Mouse (Mus musculus): ENCODE results near the gene Ccer1. TPM values are rescaled to one million over a fixed set of nuclear protein-coding genes. Genes with fewer than 3 reads are reported as not detected.

The Ccer1 gene
- polyA plus RNA-seq, 1 experiment from 2014 or later, result not detected

DNA sequence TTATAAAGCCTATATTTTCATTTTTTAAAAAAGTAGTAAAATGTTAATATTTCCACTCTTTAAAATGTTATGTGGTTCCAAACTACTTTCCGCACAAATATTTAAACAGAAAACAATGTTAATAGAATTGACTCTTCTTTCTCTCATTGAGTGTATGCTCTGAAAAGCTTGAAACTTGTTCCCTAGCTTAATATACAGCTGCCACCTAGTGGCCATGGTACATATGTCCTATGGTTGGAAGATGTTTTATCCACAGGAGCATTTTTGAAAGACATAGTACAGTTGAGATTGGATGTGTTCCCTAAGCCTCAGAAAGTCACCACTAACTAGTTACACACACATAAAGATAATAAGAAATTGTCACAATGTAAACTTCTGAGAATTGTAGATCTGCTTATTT lies 11.7 kb downstream of the Ccer1 start:
- no peaks in the 10 kb centered on the region for H3K9me3 ChIP-seq (ENCODE audit: control insufficient read depth, low read length)

DNA sequence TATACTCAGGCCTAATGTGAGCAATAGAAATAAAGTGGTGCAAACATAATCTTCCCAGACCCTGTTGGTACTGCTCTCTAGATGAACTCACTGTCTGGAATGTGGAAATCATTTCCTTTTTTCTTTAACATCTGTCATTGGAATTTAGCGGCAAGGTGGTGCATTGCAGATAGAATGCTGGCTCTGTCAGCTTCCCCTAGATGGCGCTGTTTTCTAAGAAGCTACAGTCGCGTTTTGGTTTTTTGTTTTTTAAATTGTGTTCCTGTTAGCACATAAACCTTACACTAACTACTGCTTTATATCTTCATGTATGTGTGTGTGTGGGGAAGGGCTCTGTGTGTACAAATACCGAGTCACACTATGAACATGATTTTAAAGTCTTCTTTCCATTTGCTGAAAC lies 19.8 kb downstream of the Ccer1 start:
- DNase-seq (ENCODE audit: low spot score) (peak; percentile 34), ATAC-seq (ENCODE audit: low FRiP score, low TSS enrichment) (no peak)
- Histone ChIP-seq H3K27ac (replicated peaks) (no peak overlapping the region), H3K9ac (ENCODE audit: low read length) (no peak overlapping the region), H3K9me3 (ENCODE audit: control insufficient read depth, low read length) (no peaks in the 10 kb centered on the region), H3K4me3 (ENCODE audit: low read depth, low read length) (no peak overlapping the region), H3K27me3 (ENCODE audit: control insufficient read depth, insufficient read depth, low read length) (no peaks in the 10 kb centered on the region), H3K4me1 (replicated peaks; ENCODE audit: control insufficient read depth, insufficient read depth) (no peaks in the 10 kb centered on the region), H3K4me2 (replicated peaks; ENCODE audit: low read depth) (no peak overlapping the region), H3K36me3 (ENCODE audit: control insufficient read depth, insufficient read depth, low read length) (no peaks in the 10 kb centered on the region)
- under 1% methylated on average over 5 of the region's 5 CpGs for WGBS
- TF ChIP-seq EP300 (optimal IDR thresholded peaks at IDR 0.05) (no peak), CTCF (IDR thresholded peaks at IDR 0.05; ENCODE audit: low read depth) (peak; percentile 95)

More for the DNA sequence above, 11.7 kb downstream of the Ccer1 start:
- no peaks in the 10 kb centered on the region for H3K27me3 ChIP-seq (ENCODE audit: control insufficient read depth, insufficient read depth, low read length)
- H3K27ac ChIP-seq (replicated peaks), result no peak overlapping the region
- H3K4me1 ChIP-seq (replicated peaks; ENCODE audit: control insufficient read depth, insufficient read depth), result no peaks in the 10 kb centered on the region
- TF ChIP-seq EP300 (optimal IDR thresholded peaks at IDR 0.05) (no peak), CTCF (IDR thresholded peaks at IDR 0.05; ENCODE audit: low read depth) (peak; percentile 86)
- DNase-seq (ENCODE audit: low spot score), result peak; percentile 24
- H3K4me2 ChIP-seq (replicated peaks; ENCODE audit: low read depth), result no peak overlapping the region
- WGBS, result 35% methylated on average over 1 of the region's 1 CpGs
- H3K36me3 ChIP-seq (ENCODE audit: control insufficient read depth, insufficient read depth, low read length), result no peaks in the 10 kb centered on the region
- ATAC-seq (ENCODE audit: low FRiP score, low TSS enrichment), result no peak
- H3K4me3 ChIP-seq (ENCODE audit: low read depth, low read length), result no peak overlapping the region
- H3K9ac ChIP-seq (ENCODE audit: low read length), result no peak overlapping the region

DNA sequence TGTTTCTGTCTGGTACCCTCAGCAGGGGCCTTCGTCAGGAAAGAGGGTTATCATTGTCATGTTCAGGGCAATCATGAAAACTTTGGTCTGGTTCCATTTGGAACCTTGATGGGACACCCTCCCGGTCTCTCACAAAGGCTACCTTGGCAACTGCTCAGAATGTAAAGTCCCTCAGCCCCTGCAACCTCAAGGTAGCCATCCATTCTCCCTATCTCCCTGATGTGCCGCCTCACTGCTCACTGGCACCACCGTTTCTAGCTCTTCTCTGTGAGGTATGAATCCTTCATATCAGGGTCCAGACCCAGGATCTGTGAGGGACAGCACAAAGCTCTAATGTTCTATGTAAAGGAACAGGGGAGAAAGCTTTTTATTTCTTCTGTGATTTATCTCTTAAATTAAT lies 21.7 kb downstream of the Ccer1 start:
- 79% methylated on average over 4 of the region's 4 CpGs for WGBS
- no peaks in the 10 kb centered on the region for H3K4me1 ChIP-seq (replicated peaks; ENCODE audit: control insufficient read depth, insufficient read depth)
- ATAC-seq (ENCODE audit: low FRiP score, low TSS enrichment) (no peak), DNase-seq (ENCODE audit: low spot score) (no peak)
- H3K9ac ChIP-seq (ENCODE audit: low read length), result no peak overlapping the region
- no peaks in the 10 kb centered on the region for H3K9me3 ChIP-seq (ENCODE audit: control insufficient read depth, low read length)
- TF ChIP-seq EP300 (optimal IDR thresholded peaks at IDR 0.05), result no peak
- no peak for TF ChIP-seq CTCF (IDR thresholded peaks at IDR 0.05; ENCODE audit: low read depth)
- no peak overlapping the region for H3K4me2 ChIP-seq (replicated peaks; ENCODE audit: low read depth)
- H3K4me3 ChIP-seq (ENCODE audit: low read depth, low read length), result no peak overlapping the region
- no peaks in the 10 kb centered on the region for H3K27me3 ChIP-seq (ENCODE audit: control insufficient read depth, insufficient read depth, low read length)
- H3K36me3 ChIP-seq (ENCODE audit: control insufficient read depth, insufficient read depth, low read length), result no peaks in the 10 kb centered on the region
- H3K27ac ChIP-seq (replicated peaks), result no peak overlapping the region

DNA sequence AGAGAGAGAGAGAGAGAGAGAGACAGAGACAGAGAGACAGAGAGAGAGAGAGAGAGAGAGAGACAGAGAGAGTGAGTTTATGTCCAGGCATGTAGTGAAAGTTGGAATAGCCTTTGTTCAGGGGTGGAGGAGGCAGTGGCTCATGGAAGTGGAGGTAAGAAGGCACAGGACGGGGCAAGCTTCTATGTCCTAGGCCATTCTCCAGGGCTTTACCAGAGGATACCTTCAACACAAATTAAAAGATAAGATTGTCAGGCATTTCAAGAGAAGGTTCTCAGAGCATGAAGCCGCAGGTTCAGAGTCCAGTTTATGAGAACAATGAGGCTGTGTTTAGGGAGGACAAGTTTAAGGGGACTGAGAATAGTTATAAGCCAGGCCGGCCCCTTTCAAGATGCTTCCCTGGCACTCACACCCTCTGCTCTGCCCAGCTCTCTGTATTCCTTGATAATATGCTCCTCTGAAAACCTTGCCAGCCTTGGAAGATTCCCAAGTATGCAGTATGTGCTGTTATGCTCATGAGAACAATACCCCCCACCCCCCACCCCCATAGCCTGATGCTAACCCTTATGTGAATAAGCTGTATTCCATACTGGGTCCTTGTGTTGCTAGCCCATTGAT lies 22.5 kb downstream of the Ccer1 start:
- TF ChIP-seq EP300 (optimal IDR thresholded peaks at IDR 0.05) (no peak), CTCF (IDR thresholded peaks at IDR 0.05; ENCODE audit: low read depth) (no peak)
- Histone ChIP-seq H3K36me3 (ENCODE audit: control insufficient read depth, insufficient read depth, low read length) (no peaks in the 10 kb centered on the region), H3K4me3 (ENCODE audit: low read depth, low read length) (no peak overlapping the region), H3K27ac (replicated peaks) (no peak overlapping the region), H3K27me3 (ENCODE audit: control insufficient read depth, insufficient read depth, low read length) (no peaks in the 10 kb centered on the region), H3K9ac (ENCODE audit: low read length) (no peak overlapping the region), H3K4me2 (replicated peaks; ENCODE audit: low read depth) (no peak overlapping the region), H3K4me1 (replicated peaks; ENCODE audit: control insufficient read depth, insufficient read depth) (no peaks in the 10 kb centered on the region), H3K9me3 (ENCODE audit: control insufficient read depth, low read length) (no peaks in the 10 kb centered on the region)
- no peak for ATAC-seq (ENCODE audit: low FRiP score, low TSS enrichment)
- 60% methylated on average over 3 of the region's 3 CpGs for WGBS
- no peak for DNase-seq (ENCODE audit: low spot score)

DNA sequence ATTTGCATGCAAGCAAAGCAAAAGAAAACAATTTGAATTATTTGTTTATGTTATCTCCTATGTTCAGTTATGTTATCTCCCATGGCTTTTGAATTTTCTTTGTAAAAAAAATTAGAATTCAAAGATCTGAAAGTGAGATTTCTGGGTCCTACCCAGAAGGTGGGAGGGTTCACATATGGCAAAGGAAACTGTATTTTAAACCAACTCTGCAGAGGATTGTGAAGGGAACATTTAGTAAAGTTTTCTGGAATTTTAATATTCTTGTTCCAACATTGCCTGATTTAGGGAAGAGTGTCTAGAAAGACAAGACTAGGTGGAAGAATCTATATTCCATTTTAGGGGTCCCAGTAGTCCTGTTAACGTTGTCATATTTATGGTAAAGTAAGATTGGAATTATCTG lies 24.4 kb downstream of the Ccer1 start:
- DNase-seq (ENCODE audit: low spot score) (no peak), ATAC-seq (ENCODE audit: low FRiP score, low TSS enrichment) (no peak)
- no peaks in the 10 kb centered on the region for H3K4me1 ChIP-seq (replicated peaks; ENCODE audit: control insufficient read depth, insufficient read depth)
- no peak overlapping the region for H3K27ac ChIP-seq (replicated peaks)
- H3K4me3 ChIP-seq (ENCODE audit: low read depth, low read length), result no peak overlapping the region
- 73% methylated on average over 1 of the region's 1 CpGs for WGBS
- H3K9me3 ChIP-seq (ENCODE audit: control insufficient read depth, low read length), result no peaks in the 10 kb centered on the region
- TF ChIP-seq CTCF (IDR thresholded peaks at IDR 0.05; ENCODE audit: low read depth) (no peak), EP300 (optimal IDR thresholded peaks at IDR 0.05) (no peak)
- H3K4me2 ChIP-seq (replicated peaks; ENCODE audit: low read depth), result no peak overlapping the region
- no peak overlapping the region for H3K9ac ChIP-seq (ENCODE audit: low read length)
- no peaks in the 10 kb centered on the region for H3K36me3 ChIP-seq (ENCODE audit: control insufficient read depth, insufficient read depth, low read length)
- no peaks in the 10 kb centered on the region for H3K27me3 ChIP-seq (ENCODE audit: control insufficient read depth, insufficient read depth, low read length)

DNA sequence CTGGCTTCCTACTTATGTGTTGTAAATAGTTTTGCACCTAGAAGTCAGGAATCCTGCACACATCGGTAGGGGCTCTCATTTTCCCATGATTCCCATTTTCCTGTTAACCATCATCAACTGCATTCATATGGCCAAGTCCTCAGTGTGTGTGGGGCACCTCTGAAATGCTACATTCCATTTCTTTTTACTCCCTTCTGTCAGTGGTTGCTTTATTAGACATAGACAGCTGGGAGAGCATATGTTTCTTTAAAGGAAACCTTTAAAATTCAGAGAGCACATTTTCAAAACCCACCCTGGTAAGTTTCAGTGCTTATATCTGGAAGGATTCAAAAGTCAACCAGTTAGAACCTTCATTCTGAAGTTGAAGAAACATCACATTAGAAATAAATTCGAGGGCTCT lies 25.2 kb downstream of the Ccer1 start:
- H3K27ac ChIP-seq (replicated peaks), result no peak overlapping the region
- TF ChIP-seq EP300 (optimal IDR thresholded peaks at IDR 0.05) (no peak), CTCF (IDR thresholded peaks at IDR 0.05; ENCODE audit: low read depth) (no peak)
- H3K4me1 ChIP-seq (replicated peaks; ENCODE audit: control insufficient read depth, insufficient read depth), result no peaks in the 10 kb centered on the region
- no peak for DNase-seq (ENCODE audit: low spot score)
- no peaks in the 10 kb centered on the region for H3K36me3 ChIP-seq (ENCODE audit: control insufficient read depth, insufficient read depth, low read length)
- WGBS, result 70% methylated on average over 2 of the region's 2 CpGs
- ATAC-seq (ENCODE audit: low FRiP score, low TSS enrichment), result no peak
- no peaks in the 10 kb centered on the region for H3K9me3 ChIP-seq (ENCODE audit: control insufficient read depth, low read length)
- no peak overlapping the region for H3K9ac ChIP-seq (ENCODE audit: low read length)
- H3K27me3 ChIP-seq (ENCODE audit: control insufficient read depth, insufficient read depth, low read length), result no peaks in the 10 kb centered on the region
- H3K4me2 ChIP-seq (replicated peaks; ENCODE audit: low read depth), result no peak overlapping the region
- no peak overlapping the region for H3K4me3 ChIP-seq (ENCODE audit: low read depth, low read length)

Data from stomach, postnatal 0 days (tissue).